Mouse (Mus musculus): ENCODE results near the gene March8. TPM values are rescaled to one million over a fixed set of nuclear protein-coding genes. Genes with fewer than 3 reads are reported as not detected.
A peak's percentile ranks its signal among the peaks of the same experiment; 100 is the strongest.

March8 gene
- polyA plus RNA-seq, 1 experiment, result 38.8 TPM

- no peak overlapping the region for H3K4me3 ChIP-seq
- no peaks in the 10 kb centered on the region for H3K79me2 ChIP-seq (ENCODE audit: control insufficient read depth, insufficient read depth)
- no peak for TF ChIP-seq CEBPB (IDR thresholded peaks at IDR 0.05; ENCODE audit: insufficient read depth, poor library complexity, severe bottlenecking)
- no peak for TF ChIP-seq SRF (IDR thresholded peaks at IDR 0.05; ENCODE audit: control insufficient read depth, insufficient read length, low read depth)
- TF ChIP-seq MAX (IDR thresholded peaks at IDR 0.05; ENCODE audit: low read depth), result no peak
- TF ChIP-seq POLR2AphosphoS2 (IDR thresholded peaks at IDR 0.05; ENCODE audit: insufficient read length, low read depth), result no peak
- no peak for TF ChIP-seq REST (IDR thresholded peaks at IDR 0.05; ENCODE audit: insufficient read depth, insufficient read length)
- TF ChIP-seq MYOG (IDR thresholded peaks at IDR 0.05; ENCODE audit: control insufficient read depth in 1 of 3, insufficient read depth in 1 of 3, insufficient read length in 2 of 3, low read depth in 2 of 3), result peak in 2 of 3 experiments; percentile 17 to 51
- no peak for TF ChIP-seq TCF3 (IDR thresholded peaks at IDR 0.05; ENCODE audit: insufficient read length, low read depth)
- peak in 1 of 3 experiments; percentile 21 for TF ChIP-seq MYOD1 (IDR thresholded peaks at IDR 0.05; ENCODE audit: control insufficient read depth in 1 of 3, insufficient read length in 2 of 3, low read depth in 2 of 3)
- TF ChIP-seq TCF12 (IDR thresholded peaks at IDR 0.05; ENCODE audit: insufficient read depth, poor library complexity, severe bottlenecking), result no peak
- no peak overlapping the region for H3ac ChIP-seq (ENCODE audit: control insufficient read depth, insufficient read length)
- H3K4me2 ChIP-seq (ENCODE audit: low read depth), result no peak overlapping the region
- H3K27me3 ChIP-seq (ENCODE audit: control insufficient read depth, insufficient read depth, insufficient read length), result no peaks in the 10 kb centered on the region
- H3K36me3 ChIP-seq (ENCODE audit: control insufficient read depth, insufficient read depth), result no peaks in the 10 kb centered on the region
Observed at GRCm38 (mm10) chr6:116418487-116418886, 80.7 kb downstream of the March8 start.

DNA sequence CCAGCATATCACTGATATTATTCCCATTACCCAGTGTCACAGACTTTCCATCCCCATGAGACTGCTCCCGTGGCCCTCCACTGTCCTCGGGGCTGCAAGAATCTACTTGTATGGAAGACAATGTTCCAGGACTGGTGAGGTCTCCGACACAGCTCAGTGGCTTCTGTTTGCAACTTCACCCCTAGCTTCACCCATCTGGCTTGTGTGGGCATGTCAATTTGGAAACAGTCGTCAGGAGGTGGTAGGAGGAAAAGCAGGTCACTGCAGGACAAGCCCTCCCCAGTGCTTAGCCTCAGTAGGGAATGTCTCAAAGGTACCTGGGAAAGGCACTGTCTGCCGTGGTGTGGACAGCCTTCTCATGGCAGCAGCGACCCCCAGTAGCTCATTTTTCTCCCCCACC lies 81.9 kb downstream of the March8 start:
- Histone ChIP-seq H3K4me3 (no peak overlapping the region), H3K36me3 (ENCODE audit: control insufficient read depth, insufficient read depth) (no peaks in the 10 kb centered on the region), H3K79me2 (ENCODE audit: control insufficient read depth, insufficient read depth) (no peaks in the 10 kb centered on the region), H3ac (ENCODE audit: control insufficient read depth, insufficient read length) (no peak overlapping the region), H3K4me2 (ENCODE audit: low read depth) (no peak overlapping the region), H3K27me3 (ENCODE audit: control insufficient read depth, insufficient read depth, insufficient read length) (no peaks in the 10 kb centered on the region)
- TF ChIP-seq E2F4 (IDR thresholded peaks at IDR 0.05; ENCODE audit: insufficient read depth) (no peak), USF1 (IDR thresholded peaks at IDR 0.05; ENCODE audit: low read depth) (no peak), SRF (IDR thresholded peaks at IDR 0.05; ENCODE audit: control insufficient read depth, insufficient read length, low read depth) (no peak), TCF3 (IDR thresholded peaks at IDR 0.05; ENCODE audit: insufficient read length, low read depth) (no peak), POLR2AphosphoS2 (IDR thresholded peaks at IDR 0.05; ENCODE audit: insufficient read length, low read depth) (no peak), MYOD1 (IDR thresholded peaks at IDR 0.05; ENCODE audit: control insufficient read depth in 1 of 3, insufficient read length in 2 of 3, low read depth in 2 of 3) (no peak), POLR2A (IDR thresholded peaks at IDR 0.05; ENCODE audit: insufficient read length, low read depth) (no peak), MYOG (IDR thresholded peaks at IDR 0.05; ENCODE audit: control insufficient read depth in 1 of 3, insufficient read depth in 1 of 3, insufficient read length in 2 of 3, low read depth in 2 of 3) (no peak), TCF12 (IDR thresholded peaks at IDR 0.05; ENCODE audit: insufficient read depth, poor library complexity, severe bottlenecking) (no peak), CEBPB (IDR thresholded peaks at IDR 0.05; ENCODE audit: insufficient read depth, poor library complexity, severe bottlenecking) (no peak), MAX (IDR thresholded peaks at IDR 0.05; ENCODE audit: low read depth) (no peak), REST (IDR thresholded peaks at IDR 0.05; ENCODE audit: insufficient read depth, insufficient read length) (no peak)

- H3K27me3 ChIP-seq (ENCODE audit: control insufficient read depth, insufficient read depth, insufficient read length), result no peaks in the 10 kb centered on the region
- H3ac ChIP-seq (ENCODE audit: control insufficient read depth, insufficient read length), result no peak overlapping the region
- no peaks in the 10 kb centered on the region for H3K79me2 ChIP-seq (ENCODE audit: control insufficient read depth, insufficient read depth)
- no peak overlapping the region for H3K4me3 ChIP-seq
- no peak overlapping the region for H3K4me2 ChIP-seq (ENCODE audit: low read depth)
- no peaks in the 10 kb centered on the region for H3K36me3 ChIP-seq (ENCODE audit: control insufficient read depth, insufficient read depth)
- TF ChIP-seq E2F4 (IDR thresholded peaks at IDR 0.05; ENCODE audit: insufficient read depth) (no peak), POLR2AphosphoS2 (IDR thresholded peaks at IDR 0.05; ENCODE audit: insufficient read length, low read depth) (no peak), MYOG (IDR thresholded peaks at IDR 0.05; ENCODE audit: control insufficient read depth in 1 of 3, insufficient read depth in 1 of 3, insufficient read length in 2 of 3, low read depth in 2 of 3) (no peak), USF1 (IDR thresholded peaks at IDR 0.05; ENCODE audit: low read depth) (no peak), CEBPB (IDR thresholded peaks at IDR 0.05; ENCODE audit: insufficient read depth, poor library complexity, severe bottlenecking) (no peak), MAX (IDR thresholded peaks at IDR 0.05; ENCODE audit: low read depth) (no peak), TCF3 (IDR thresholded peaks at IDR 0.05; ENCODE audit: insufficient read length, low read depth) (no peak)
Observed at GRCm38 (mm10) chr6:116420271-116420670, 82.4 kb downstream of the March8 start.

DNA sequence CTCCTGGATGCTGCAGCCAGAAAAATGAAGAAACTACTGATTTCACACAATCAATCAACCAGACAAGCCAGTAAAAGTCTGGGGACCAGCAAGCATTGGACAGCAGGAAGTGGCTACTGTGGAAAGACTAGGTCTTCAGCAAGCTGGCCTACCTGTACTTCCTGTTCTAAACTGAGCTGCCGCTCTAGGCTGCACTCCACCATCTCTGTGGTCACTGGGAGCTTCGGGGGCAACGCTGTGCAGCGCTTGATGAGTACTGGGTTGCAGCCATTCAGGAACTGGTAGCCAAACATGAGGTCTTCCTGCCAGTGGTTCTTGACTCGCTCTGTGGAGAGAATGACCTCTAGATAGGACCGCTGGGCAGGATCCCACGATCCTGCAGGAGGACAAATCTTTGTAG lies 85.2 kb downstream of the March8 start:
- no peak overlapping the region for H3ac ChIP-seq (ENCODE audit: control insufficient read depth, insufficient read length)
- H3K36me3 ChIP-seq (ENCODE audit: control insufficient read depth, insufficient read depth), result no peaks in the 10 kb centered on the region
- TF ChIP-seq TCF3 (IDR thresholded peaks at IDR 0.05; ENCODE audit: insufficient read length, low read depth) (no peak), REST (IDR thresholded peaks at IDR 0.05; ENCODE audit: insufficient read depth, insufficient read length) (no peak), MYOG (IDR thresholded peaks at IDR 0.05; ENCODE audit: control insufficient read depth in 1 of 3, insufficient read depth in 1 of 3, insufficient read length in 2 of 3, low read depth in 2 of 3) (no peak), MAX (IDR thresholded peaks at IDR 0.05; ENCODE audit: low read depth) (no peak), SRF (IDR thresholded peaks at IDR 0.05; ENCODE audit: control insufficient read depth, insufficient read length, low read depth) (no peak), MYOD1 (IDR thresholded peaks at IDR 0.05; ENCODE audit: control insufficient read depth in 1 of 3, insufficient read length in 2 of 3, low read depth in 2 of 3) (no peak), CEBPB (IDR thresholded peaks at IDR 0.05; ENCODE audit: insufficient read depth, poor library complexity, severe bottlenecking) (no peak), POLR2AphosphoS2 (IDR thresholded peaks at IDR 0.05; ENCODE audit: insufficient read length, low read depth) (no peak), USF1 (IDR thresholded peaks at IDR 0.05; ENCODE audit: low read depth) (no peak), E2F4 (IDR thresholded peaks at IDR 0.05; ENCODE audit: insufficient read depth) (no peak), TCF12 (IDR thresholded peaks at IDR 0.05; ENCODE audit: insufficient read depth, poor library complexity, severe bottlenecking) (no peak)
- no peaks in the 10 kb centered on the region for H3K79me2 ChIP-seq (ENCODE audit: control insufficient read depth, insufficient read depth)
- no peak overlapping the region for H3K4me2 ChIP-seq (ENCODE audit: low read depth)
- H3K27me3 ChIP-seq (ENCODE audit: control insufficient read depth, insufficient read depth, insufficient read length), result no peaks in the 10 kb centered on the region
- H3K4me3 ChIP-seq, result no peak overlapping the region

DNA sequence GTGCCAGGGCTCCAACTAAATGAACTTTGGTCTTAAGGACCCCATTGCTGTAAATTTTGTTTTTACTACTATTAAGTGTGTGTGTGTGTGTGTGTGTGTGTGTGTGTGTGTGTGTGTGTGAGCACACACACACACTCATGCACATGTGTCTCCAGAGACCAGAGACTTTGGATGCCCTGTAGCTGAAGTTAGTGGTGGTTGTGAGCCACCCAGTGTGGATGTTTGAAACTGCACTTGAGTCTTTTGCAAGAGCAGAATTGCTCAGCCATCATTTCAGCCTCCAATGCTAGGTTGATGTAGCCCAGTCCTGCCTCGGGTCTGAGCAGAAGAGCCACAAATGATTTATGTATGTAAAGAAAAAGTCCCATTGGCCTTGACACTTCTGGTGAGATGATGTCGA lies 85.8 kb downstream of the March8 start:
- no peak for TF ChIP-seq E2F4 (IDR thresholded peaks at IDR 0.05; ENCODE audit: insufficient read depth)
- TF ChIP-seq REST (IDR thresholded peaks at IDR 0.05; ENCODE audit: insufficient read depth, insufficient read length), result no peak
- TF ChIP-seq MAX (IDR thresholded peaks at IDR 0.05; ENCODE audit: low read depth), result no peak
- TF ChIP-seq POLR2AphosphoS2 (IDR thresholded peaks at IDR 0.05; ENCODE audit: insufficient read length, low read depth), result no peak
- no peak for TF ChIP-seq POLR2A (IDR thresholded peaks at IDR 0.05; ENCODE audit: insufficient read length, low read depth)
- TF ChIP-seq TCF3 (IDR thresholded peaks at IDR 0.05; ENCODE audit: insufficient read length, low read depth), result no peak
- no peak for TF ChIP-seq SRF (IDR thresholded peaks at IDR 0.05; ENCODE audit: control insufficient read depth, insufficient read length, low read depth)
- no peak for TF ChIP-seq USF1 (IDR thresholded peaks at IDR 0.05; ENCODE audit: low read depth)
- TF ChIP-seq CEBPB (IDR thresholded peaks at IDR 0.05; ENCODE audit: insufficient read depth, poor library complexity, severe bottlenecking), result no peak
- TF ChIP-seq MYOG (IDR thresholded peaks at IDR 0.05; ENCODE audit: control insufficient read depth in 1 of 3, insufficient read depth in 1 of 3, insufficient read length in 2 of 3, low read depth in 2 of 3), result no peak
- no peak for TF ChIP-seq MYOD1 (IDR thresholded peaks at IDR 0.05; ENCODE audit: control insufficient read depth in 1 of 3, insufficient read length in 2 of 3, low read depth in 2 of 3)
- no peak for TF ChIP-seq TCF12 (IDR thresholded peaks at IDR 0.05; ENCODE audit: insufficient read depth, poor library complexity, severe bottlenecking)
- H3K79me2 ChIP-seq (ENCODE audit: control insufficient read depth, insufficient read depth), result no peaks in the 10 kb centered on the region
- H3ac ChIP-seq (ENCODE audit: control insufficient read depth, insufficient read length), result no peak overlapping the region
- no peaks in the 10 kb centered on the region for H3K36me3 ChIP-seq (ENCODE audit: control insufficient read depth, insufficient read depth)
- no peak overlapping the region for H3K4me3 ChIP-seq
- H3K27me3 ChIP-seq (ENCODE audit: control insufficient read depth, insufficient read depth, insufficient read length), result no peaks in the 10 kb centered on the region
- no peak overlapping the region for H3K4me2 ChIP-seq (ENCODE audit: low read depth)

All from myocyte (in vitro differentiated cells).